Mouse (Mus musculus): ENCODE results near the gene Bbs4.
A peak's percentile ranks its signal among the peaks of the same experiment; 100 is the strongest.
"Not testable (repeated sequence)": the region's sequence is repeated elsewhere in the genome, so short reads cannot be mapped to it uniquely, and the experiment has no call there.

The Bbs4 gene

GRCm38 (mm10) chr9:59353253-59353639 is at the start of gene Bbs4:
Gene Bbs4, minus strand, starts transcription at chr9:59353508.
- peak; percentile 91 for DNase-seq (ENCODE audit: low read depth, low spot score)

- peak; percentile 82 for DNase-seq (ENCODE audit: low read depth, low spot score)
Measured at GRCm38 (mm10) chr9:59389086-59389485, 35.8 kb upstream of the Bbs4 start.

GRCm38 (mm10) chr9:59388311-59388710 is 35.0 kb upstream of the Bbs4 start:
- no peak for DNase-seq (ENCODE audit: low read depth, low spot score)

GRCm38 (mm10) chr9:59387461-59387860 is 34.2 kb upstream of the Bbs4 start:
- DNase-seq (ENCODE audit: low read depth, low spot score), result no peak

GRCm38 (mm10) chr9:59375626-59376025 is 22.3 kb upstream of the Bbs4 start:
- DNase-seq (ENCODE audit: low read depth, low spot score), result no peak

GRCm38 (mm10) chr9:59369646-59370045 is 16.3 kb upstream of the Bbs4 start:
- no peak for DNase-seq (ENCODE audit: low read depth, low spot score)

- no peak for DNase-seq (ENCODE audit: low read depth, low spot score)
Measured at GRCm38 (mm10) chr9:59369220-59369619, 15.9 kb upstream of the Bbs4 start.

GRCm38 (mm10) chr9:59360487-59360886 is 7.2 kb upstream of the Bbs4 start:
- DNase-seq (ENCODE audit: low read depth, low spot score), result not testable (repeated sequence)

GRCm38 (mm10) chr9:59358041-59358440 is 4.7 kb upstream of the Bbs4 start:
- not testable (repeated sequence) for DNase-seq (ENCODE audit: low read depth, low spot score)

- DNase-seq (ENCODE audit: low read depth, low spot score), result peak; percentile 18
Measured at GRCm38 (mm10) chr9:59352586-59353252, 589 bp downstream of the Bbs4 start.

GRCm38 (mm10) chr9:59346176-59346575 is 7.1 kb downstream of the Bbs4 start:
- DNase-seq (ENCODE audit: low read depth, low spot score), result no peak

GRCm38 (mm10) chr9:59340002-59340401 is 13.3 kb downstream of the Bbs4 start:
- no peak for DNase-seq (ENCODE audit: low read depth, low spot score)

- peak; percentile 32 for DNase-seq (ENCODE audit: low read depth, low spot score)
Measured at GRCm38 (mm10) chr9:59339107-59339506, 14.2 kb downstream of the Bbs4 start.

GRCm38 (mm10) chr9:59338411-59338810 is 14.9 kb downstream of the Bbs4 start:
- no peak for DNase-seq (ENCODE audit: low read depth, low spot score)

- no peak for DNase-seq (ENCODE audit: low read depth, low spot score)
Measured at GRCm38 (mm10) chr9:59337889-59338288, 15.4 kb downstream of the Bbs4 start.

GRCm38 (mm10) chr9:59336539-59336938 is 16.8 kb downstream of the Bbs4 start:
- no peak for DNase-seq (ENCODE audit: low read depth, low spot score)

GRCm38 (mm10) chr9:59330055-59330454 is 23.3 kb downstream of the Bbs4 start:
- no peak for DNase-seq (ENCODE audit: low read depth, low spot score)

- no peak for DNase-seq (ENCODE audit: low read depth, low spot score)
Measured at GRCm38 (mm10) chr9:59324351-59324750, 29.0 kb downstream of the Bbs4 start.

- no peak for DNase-seq (ENCODE audit: low read depth, low spot score)
Measured at GRCm38 (mm10) chr9:59316206-59316605, 37.1 kb downstream of the Bbs4 start.

- DNase-seq (ENCODE audit: low read depth, low spot score), result no peak
Measured at GRCm38 (mm10) chr9:59311284-59311670, 42.0 kb downstream of the Bbs4 start.

- DNase-seq (ENCODE audit: low read depth, low spot score), result no peak
Measured at GRCm38 (mm10) chr9:59310582-59311283, 42.6 kb downstream of the Bbs4 start.

- no peak for DNase-seq (ENCODE audit: low read depth, low spot score)
Measured at GRCm38 (mm10) chr9:59307890-59308289, 45.4 kb downstream of the Bbs4 start.

- DNase-seq (ENCODE audit: low read depth, low spot score), result no peak
Measured at GRCm38 (mm10) chr9:59296419-59296818, 56.9 kb downstream of the Bbs4 start.
